Mouse (Mus musculus) MEL (cell line): Measurements from ENCODE around the gene Myo3b. TPM values are rescaled to one million over a fixed set of nuclear protein-coding genes. Genes with fewer than 3 reads are reported as not detected.

Experiments used
- DNase-seq: peaks from one replicate; pipeline ENCODE4 v3.0.0; 2011; ENCODE audit warnings: low read depth, low spot score
- H3K27ac ChIP-seq: 2 replicates; pipeline ENCODE4 v1.5.1; 2012; ENCODE audit warnings: low read depth, mild to moderate bottlenecking, control low read depth, low read length, moderate library complexity; ENCODE audit not compliant: control insufficient read depth
- H3K27me3 ChIP-seq, 2 experiments: fragments of 150-350 bp in 1 of 2; sonication (generic) in 1 of 2; 2 replicates each; pipeline ENCODE4 v1.6.1; 2012; ENCODE audit warnings: low read length in 2 of 2, mild to moderate bottlenecking in 2 of 2, improper control_type of control experiment in 1 of 2, moderate library complexity in 1 of 2; ENCODE audit not compliant: insufficient read depth in 2 of 2, control insufficient read depth in 1 of 2
- H3K36me3 ChIP-seq, 2 experiments: 2 replicates each; pipeline ENCODE4 v1.6.1; 2012 to 2014; ENCODE audit warnings: low read length in 2 of 2, improper control_type of control experiment in 1 of 2, inconsistent platforms in 1 of 2, mild to moderate bottlenecking in 1 of 2; ENCODE audit not compliant: insufficient read depth in 2 of 2, control insufficient read depth in 1 of 2
- H3K4me1 ChIP-seq, 2 experiments: fragments of 150-350 bp in 1 of 2; sonication (generic) in 1 of 2; 2 replicates each; pipeline ENCODE4 v1.6.1; 2012; ENCODE audit warnings: low read length in 2 of 2, improper control_type of control experiment in 1 of 2, mild to moderate bottlenecking in 1 of 2; ENCODE audit not compliant: insufficient read depth in 2 of 2, control insufficient read depth in 1 of 2
- H3K4me3 ChIP-seq, 2 experiments: fragments of 150-350 bp in 1 of 2; sonication (generic) in 1 of 2; 2 replicates each; pipeline ENCODE4 v1.5.1; 2012; ENCODE audit warnings: low read depth in 2 of 2, low read length in 2 of 2, mild to moderate bottlenecking in 2 of 2, moderate library complexity in 2 of 2, control low read depth in 1 of 2, improper control_type of control experiment in 1 of 2; ENCODE audit not compliant: control insufficient read depth in 1 of 2, insufficient read depth in 1 of 2
- H3K79me2 ChIP-seq: 2 replicates; pipeline ENCODE4 v1.6.1; 2012; ENCODE audit warnings: mild to moderate bottlenecking, low read length, moderate library complexity; ENCODE audit not compliant: control insufficient read depth, poor library complexity, insufficient read depth
- H3K9ac ChIP-seq: 2 replicates; pipeline ENCODE4 v1.6.1; 2012; ENCODE audit warnings: low read depth, mild to moderate bottlenecking, control low read depth, low read length, moderate library complexity; ENCODE audit not compliant: control insufficient read depth, poor library complexity, severe bottlenecking
- H3K9me3 ChIP-seq: fragments of 150-350 bp; sonication (generic); replicated peaks from 2 replicates; pipeline ENCODE4 v1.6.1; 2012; ENCODE audit warnings: mild to moderate bottlenecking, low read length, improper control_type of control experiment, moderate library complexity; ENCODE audit not compliant: insufficient read depth
- CHD1 ChIP-seq: IDR thresholded peaks from 2 replicates; pipeline ENCODE4 v1.6.1; 2012; ENCODE audit warnings: low read depth, mild to moderate bottlenecking, inconsistent platforms, low read length, improper control_type of control experiment
- CHD2 ChIP-seq: IDR thresholded peaks from 2 replicates; pipeline ENCODE4 v1.6.1; 2011; ENCODE audit warnings: low read length, improper control_type of control experiment
- CTCF ChIP-seq, 3 experiments: IDR thresholded peaks in 2 of 3; conservative IDR thresholded peaks in 1 of 3; 2 replicates each; pipeline ENCODE4 v1.5.1; 2011 to 2012; ENCODE audit warnings: low read length in 3 of 3, low read depth in 2 of 3, mild to moderate bottlenecking in 2 of 3, improper control_type of control experiment in 1 of 3, inconsistent platforms in 1 of 3, mixed read lengths in 1 of 3, moderate library complexity in 1 of 3; ENCODE audit not compliant: control insufficient read depth in 1 of 3, insufficient read depth in 1 of 3, poor library complexity in 1 of 3, severe bottlenecking in 1 of 3
- E2F4 ChIP-seq: IDR thresholded peaks from 2 replicates; pipeline ENCODE4 v1.6.1; 2011; ENCODE audit warnings: low read depth, low read length, improper control_type of control experiment, borderline replicate concordance
- ELF1 ChIP-seq: IDR thresholded peaks from 2 replicates; pipeline ENCODE4 v1.6.1; 2014; ENCODE audit warnings: low read depth, mild to moderate bottlenecking, inconsistent platforms, low read length, improper control_type of control experiment, moderate library complexity
- ETS1 ChIP-seq: IDR thresholded peaks from 2 replicates; pipeline ENCODE4 v1.6.1; 2012; ENCODE audit warnings: low read depth, mild to moderate bottlenecking, inconsistent platforms, low read length, improper control_type of control experiment, moderate library complexity
- GABPA ChIP-seq: IDR thresholded peaks from 2 replicates; pipeline ENCODE4 v1.6.1; 2012; ENCODE audit warnings: low read depth, mild to moderate bottlenecking, inconsistent platforms, low read length, improper control_type of control experiment, moderate library complexity
- KAT2A ChIP-seq: conservative IDR thresholded peaks from 2 replicates; pipeline ENCODE4 v1.6.1; 2012; ENCODE audit warnings: low read depth, low read length, improper control_type of control experiment, inconsistent platforms
- MAX ChIP-seq: IDR thresholded peaks from 2 replicates; pipeline ENCODE4 v1.6.1; 2011; ENCODE audit warnings: low read length, improper control_type of control experiment
- MAZ ChIP-seq: IDR thresholded peaks from 2 replicates; pipeline ENCODE4 v1.6.1; 2012; ENCODE audit warnings: low read depth, mild to moderate bottlenecking, inconsistent platforms, low read length, improper control_type of control experiment
- MEF2A ChIP-seq: IDR thresholded peaks from 2 replicates; pipeline ENCODE4 v1.6.1; 2014; ENCODE audit warnings: low read depth, mild to moderate bottlenecking, inconsistent platforms, low read length, improper control_type of control experiment; ENCODE audit not compliant: poor library complexity, insufficient replicate concordance, severe bottlenecking; ENCODE audit errors: extremely low read depth
- MYB ChIP-seq: IDR thresholded peaks from 2 replicates; pipeline ENCODE4 v1.6.1; 2011; ENCODE audit warnings: mild to moderate bottlenecking, low read depth, low read length, improper control_type of control experiment
- MYC ChIP-seq: IDR thresholded peaks from 2 replicates; pipeline ENCODE4 v1.6.1; 2011; ENCODE audit warnings: low read depth, mild to moderate bottlenecking, low read length, improper control_type of control experiment, moderate library complexity
- POLR2AphosphoS2 ChIP-seq: IDR thresholded peaks from 2 replicates; pipeline ENCODE4 v1.6.1; 2011; ENCODE audit warnings: low read length, improper control_type of control experiment
- SIN3A ChIP-seq: IDR thresholded peaks from 2 replicates; pipeline ENCODE4 v1.6.1; 2012; ENCODE audit warnings: low read length, improper control_type of control experiment, inconsistent platforms
- SMC3 ChIP-seq: IDR thresholded peaks from 2 replicates; pipeline ENCODE4 v1.6.1; 2011; ENCODE audit warnings: low read depth, low read length, improper control_type of control experiment
- TCF12 ChIP-seq: IDR thresholded peaks from 2 replicates; pipeline ENCODE4 v1.6.1; 2014; ENCODE audit warnings: low read depth, mild to moderate bottlenecking, inconsistent platforms, low read length, improper control_type of control experiment, moderate library complexity
- USF1 ChIP-seq: IDR thresholded peaks from 2 replicates; pipeline ENCODE4 v1.6.1; 2014; ENCODE audit warnings: low read depth, mild to moderate bottlenecking, inconsistent platforms, low read length, improper control_type of control experiment, moderate library complexity
- ZMIZ1 ChIP-seq: IDR thresholded peaks from 2 replicates; pipeline ENCODE4 v1.6.1; 2012; ENCODE audit warnings: low read depth, mild to moderate bottlenecking, inconsistent platforms, low read length, improper control_type of control experiment, moderate library complexity
- ZNF384 ChIP-seq: IDR thresholded peaks from 2 replicates; pipeline ENCODE4 v1.6.1; 2012; ENCODE audit warnings: low read depth, mild to moderate bottlenecking, inconsistent platforms, low read length, improper control_type of control experiment
- polyA plus RNA-seq, 2 experiments: library from polyadenylated mRNA; stranded (reverse) in 1 of 2; unstranded in 1 of 2; fragments of >175 nt in 1 of 2; fragments of >200 nt in 1 of 2; gene quantifications; 2 replicates each; pipeline versions ENCODE4 v1.2.1 to v1.2.4; 2012; ENCODE audit warnings: low replicate concordance in 2 of 2, low read depth in 1 of 2; ENCODE audit not compliant: insufficient read length in 2 of 2, insufficient read depth in 1 of 2, missing spikeins in 1 of 2
- total RNA-seq: library from RNA; depleted of rRNA; stranded (reverse); fragments of 300-350 nt; gene quantifications from 2 replicates; pipeline ENCODE4 v1.2.3, GENCODE M21; 2012

The Myo3b gene
- total and polyA plus RNA-seq, 3 experiments: not detected

GRCm38 (mm10) chr2:70399441-70400115 lies 360.7 kb downstream of the Myo3b start:
- no peak overlapping the region for H3K27ac ChIP-seq
- no peak for TF ChIP-seq E2F4
- no peak for TF ChIP-seq MAX
- TF ChIP-seq TCF12: no peak
- TF ChIP-seq SMC3: no peak
- TF ChIP-seq ELF1: no peak
- TF ChIP-seq, all 39 proteins: peak for 0
- Histone ChIP-seq H3K36me3 (no peaks in the 10 kb centered on the region), H3K9me3 (no peaks in the 10 kb centered on the region), H3K27me3 (no peaks in the 10 kb centered on the region), H3K9ac (no peak overlapping the region), H3K4me1 (no peaks in the 10 kb centered on the region), H3K4me3 (no peak overlapping the region), H3K79me2 (no peaks in the 10 kb centered on the region)
- no peak for DNase-seq

GRCm38 (mm10) chr2:70400321-70400720 lies 361.4 kb downstream of the Myo3b start:
- no peaks in the 10 kb centered on the region for H3K79me2 ChIP-seq
- TF ChIP-seq ELF1: no peak
- TF ChIP-seq MYB: no peak
- TF ChIP-seq USF1: no peak
- no peak for TF ChIP-seq SIN3A
- no peak for TF ChIP-seq MAX
- no peak for TF ChIP-seq POLR2AphosphoS2
- no peak for TF ChIP-seq GABPA
- no peak for TF ChIP-seq TCF12
- TF ChIP-seq E2F4: no peak
- TF ChIP-seq KAT2A: no peak
- no peak for TF ChIP-seq MEF2A
- no peak for TF ChIP-seq ZNF384
- TF ChIP-seq ETS1: no peak
- no peak for TF ChIP-seq CHD1
- TF ChIP-seq MYC: no peak
- no peak for TF ChIP-seq CTCF (IDR thresholded peaks at IDR 0.05 in 2 of 3, conservative IDR thresholded peaks at IDR 0.05 in 1 of 3; ENCODE audit: control insufficient read depth in 1 of 3, insufficient read depth in 1 of 3, low read depth in 2 of 3, low read length in 3 of 3, poor library complexity in 1 of 3, severe bottlenecking in 1 of 3)
- no peak for TF ChIP-seq ZMIZ1
- no peak for TF ChIP-seq MAZ
- TF ChIP-seq SMC3: no peak
- TF ChIP-seq CHD2: no peak
- H3K27ac ChIP-seq: no peak overlapping the region
- no peak overlapping the region for H3K9ac ChIP-seq
- H3K36me3 ChIP-seq: no peaks in the 10 kb centered on the region
- DNase-seq: no peak
- H3K4me1 ChIP-seq: no peaks in the 10 kb centered on the region
- H3K9me3 ChIP-seq: no peaks in the 10 kb centered on the region
- no peak overlapping the region for H3K4me3 ChIP-seq
- no peaks in the 10 kb centered on the region for H3K27me3 ChIP-seq
